Mouse (Mus musculus): ENCODE measurements around the gene Dhrs1. TPM values are rescaled to one million over a fixed set of nuclear protein-coding genes. Genes with fewer than 3 reads are reported as not detected.

The Dhrs1 gene
- 100 to 1,000 TPM in 2 of 4 experiments, 10 to 100 TPM in 2; 86.1 to 119 (median 97.8) TPM for total RNA-seq (2022)

DNA sequence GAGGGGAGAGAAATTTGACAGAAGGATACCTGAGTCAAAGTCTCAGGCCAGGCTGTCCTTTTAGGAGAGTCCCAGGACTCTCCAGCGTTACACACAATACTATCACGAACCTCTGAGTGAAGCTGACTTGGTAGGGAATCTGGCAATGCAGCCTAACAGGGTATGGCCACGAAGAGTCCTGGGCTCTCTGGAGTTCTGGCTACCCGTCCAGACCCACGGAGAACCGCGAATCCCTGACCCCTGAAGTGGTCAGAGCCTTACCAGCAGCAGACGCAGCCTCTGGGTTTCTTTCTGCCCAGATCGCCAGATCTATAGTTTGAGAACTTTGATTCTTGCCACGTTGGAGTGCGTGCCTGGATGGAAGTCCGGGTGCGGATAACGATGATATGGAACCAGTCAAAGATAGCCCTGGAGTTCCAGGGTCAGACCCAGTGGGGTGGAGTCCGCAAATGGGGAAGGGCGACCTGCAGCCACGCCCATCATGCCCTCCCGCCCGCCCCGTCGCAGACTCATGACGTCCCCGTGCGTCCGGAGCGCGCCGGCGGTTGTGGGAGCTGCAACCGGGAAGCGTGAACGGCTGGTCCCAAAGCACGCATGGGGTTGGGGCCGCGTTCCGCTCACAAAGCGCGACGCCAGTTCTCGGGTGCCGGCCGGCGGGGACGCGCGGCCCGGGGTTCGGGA lies at the start of gene Dhrs1, which contains the start of gene Nop9:
Gene Dhrs1, minus strand, starts transcription at position 511 of the 681 bp plus-strand sequence.
Gene Nop9, plus strand, starts transcription at position 514 of the 681 bp plus-strand sequence.
- DNase-seq (ENCODE audit: low spot score in 2 of 2), result peak; percentile 74 to 75

DNA sequence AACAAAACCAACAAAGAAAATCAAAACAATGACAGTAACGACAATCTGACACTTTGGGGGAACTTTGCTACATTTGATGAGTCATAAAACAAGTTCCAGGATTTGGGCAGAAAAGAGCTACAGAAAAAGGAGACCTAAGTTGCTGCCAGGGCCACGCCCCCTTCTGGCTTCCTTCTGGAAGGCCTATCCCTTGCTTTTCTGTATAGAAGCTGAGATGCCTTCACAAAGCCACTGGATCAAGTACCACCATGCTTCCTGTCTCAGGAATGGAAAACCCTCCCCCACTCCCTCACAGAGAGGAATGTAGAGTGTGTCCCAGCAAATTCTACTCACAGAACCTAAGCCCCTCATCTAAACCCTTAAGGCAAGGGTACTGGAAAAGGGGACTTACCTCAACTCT lies 48.5 kb upstream of the Dhrs1 start:
- no peak for DNase-seq (ENCODE audit: low spot score in 2 of 2)

DNA sequence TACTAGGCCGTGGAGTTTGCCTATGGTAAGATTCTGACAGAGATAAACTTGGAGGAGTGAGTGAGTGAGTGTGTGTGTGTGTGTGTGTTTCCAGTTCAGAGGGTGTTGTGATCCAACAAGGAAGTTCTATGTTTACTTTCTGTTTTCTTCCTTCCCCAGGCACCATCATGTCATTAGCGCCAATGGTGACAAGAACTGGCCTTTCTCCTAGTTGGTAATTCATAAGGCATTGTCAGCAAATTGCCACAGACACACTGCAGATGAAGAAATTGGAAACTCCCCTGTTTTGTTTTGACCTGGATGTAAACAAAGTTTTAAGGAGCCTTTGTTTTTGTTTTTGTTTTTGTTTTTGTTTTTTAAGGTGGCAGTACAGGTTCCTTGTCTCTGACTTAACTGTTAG lies 48.0 kb upstream of the Dhrs1 start:
- DNase-seq (ENCODE audit: low spot score in 2 of 2), result no peak

DNA sequence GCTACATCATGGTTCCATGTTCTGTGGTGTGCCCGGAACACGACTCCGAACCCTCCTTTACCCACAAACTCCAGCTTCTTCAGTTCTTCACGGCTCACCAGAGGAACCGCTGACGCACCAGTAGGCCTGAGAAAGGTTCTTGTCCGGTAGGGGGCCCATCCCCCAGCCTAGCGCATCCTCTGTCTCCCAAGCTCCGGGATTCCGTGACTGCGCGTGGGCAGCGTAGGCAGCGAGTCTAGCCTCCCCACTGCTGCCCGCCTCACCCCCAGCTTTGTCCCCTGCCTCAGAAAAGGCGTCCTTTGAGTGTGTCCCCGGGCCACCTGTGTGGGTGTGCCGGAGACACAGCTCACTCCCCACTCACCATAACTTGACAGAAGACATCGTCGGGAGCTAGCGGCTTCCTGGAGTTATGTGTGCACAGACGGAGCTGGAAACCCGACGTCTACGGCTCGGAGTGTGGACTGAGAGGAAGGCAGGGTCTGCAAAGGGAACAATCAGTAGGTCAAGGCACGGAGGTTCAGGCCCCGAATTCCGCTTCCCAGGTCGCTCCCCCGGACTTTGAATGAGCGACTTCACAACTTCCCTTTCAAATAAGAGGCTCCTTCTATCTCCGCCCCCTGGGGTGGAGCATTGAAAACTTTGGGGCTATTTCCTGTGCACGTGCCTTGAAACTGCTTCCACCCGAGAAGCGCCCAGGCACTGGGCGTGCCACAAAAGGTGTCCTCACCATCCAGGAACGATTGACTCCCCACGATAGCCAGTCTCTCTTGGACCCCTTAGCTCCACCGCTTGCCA lies 43.0 kb upstream of the Dhrs1 start, which contains the start of gene Ripk3:
Gene Ripk3, minus strand, starts transcription at position 610 of the 795 bp plus-strand sequence.
- DNase-seq (ENCODE audit: low spot score in 2 of 2), result no peak

DNA sequence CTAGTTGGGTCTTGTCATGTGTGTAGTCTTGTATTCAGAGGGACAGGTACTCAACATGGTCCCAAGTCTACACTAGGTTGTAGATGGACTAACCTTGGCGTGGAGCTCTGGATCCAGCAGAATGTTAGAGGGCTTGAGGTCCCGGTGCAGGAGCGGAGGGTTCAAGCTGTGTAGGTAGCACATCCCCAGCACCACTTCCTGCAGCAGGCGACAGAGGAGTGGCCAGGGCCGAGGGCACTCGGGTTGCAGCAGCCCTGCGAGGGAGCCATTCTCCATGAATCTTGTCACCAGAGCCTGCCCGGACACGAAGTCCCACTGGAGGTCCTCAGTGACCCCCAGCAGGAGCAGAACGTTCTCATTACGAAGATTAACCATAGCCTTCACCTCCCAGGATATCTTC lies 42.2 kb upstream of the Dhrs1 start:
- DNase-seq (ENCODE audit: low spot score in 2 of 2), result no peak

DNA sequence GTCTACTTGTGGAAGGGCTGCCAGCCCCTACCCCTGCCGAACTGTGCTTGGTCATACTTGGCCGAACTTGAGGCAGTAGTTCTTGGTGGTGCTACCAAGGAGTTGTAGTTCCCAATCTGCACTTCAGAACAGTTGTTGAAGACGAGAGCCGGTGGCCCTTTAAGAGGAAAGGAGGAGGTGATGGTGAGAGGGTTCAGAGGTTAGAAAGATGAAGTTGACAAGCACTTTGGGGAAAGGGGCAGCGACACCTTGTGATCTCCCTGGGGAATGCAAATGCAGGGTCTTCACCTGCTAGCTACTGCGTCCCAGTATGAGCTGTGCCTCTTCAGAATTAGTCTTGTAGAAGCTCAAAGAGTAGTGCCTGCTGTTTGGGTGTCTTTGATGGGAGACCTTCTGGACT lies 39.7 kb upstream of the Dhrs1 start:
- DNase-seq (ENCODE audit: low spot score in 2 of 2), result no peak

GRCm38 (mm10) chr14:55783958-55784235 lies 38.4 kb upstream of the Dhrs1 start, which contains the start of gene Adcy4:
Gene Adcy4 (minus strand): TSS chr14:55784095.
- no peak for DNase-seq (ENCODE audit: low spot score in 2 of 2)

DNA sequence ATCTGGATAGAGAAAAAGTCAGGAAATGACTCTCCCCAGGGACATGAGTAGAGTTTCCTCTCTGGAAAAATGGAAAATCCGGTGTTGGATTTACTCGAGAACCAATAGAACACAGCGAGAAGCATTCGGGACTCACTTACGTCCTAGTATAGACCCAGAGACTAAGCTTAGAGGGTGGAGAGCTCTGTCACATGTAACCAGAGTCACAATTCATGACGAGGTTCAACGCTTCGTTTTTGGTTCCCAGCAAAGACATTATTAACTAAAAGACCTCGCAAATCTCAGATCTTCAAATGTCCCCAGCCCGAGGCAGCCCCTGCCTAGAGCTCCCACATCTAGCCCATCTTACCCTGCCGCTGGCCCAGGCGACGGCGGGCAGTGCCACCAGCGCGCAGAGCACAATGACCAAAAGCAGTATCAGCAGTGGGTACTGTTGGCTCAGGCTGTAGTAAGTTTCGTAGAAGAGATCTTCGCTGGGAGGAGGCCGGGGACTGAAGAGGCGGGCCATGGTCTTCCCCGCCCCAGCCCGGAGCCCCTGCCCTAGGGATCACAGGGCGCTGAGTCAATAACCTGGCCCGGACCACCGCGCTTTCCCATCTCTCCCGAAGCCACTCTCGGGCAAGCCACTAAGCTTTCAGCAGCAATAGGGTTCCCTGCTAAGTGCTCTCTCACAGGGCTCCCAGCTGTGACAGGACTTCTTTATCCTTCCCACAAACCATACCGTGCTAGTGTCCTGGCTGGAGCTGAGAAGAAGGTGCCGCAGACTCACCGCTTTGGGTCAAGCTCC lies 37.9 kb upstream of the Dhrs1 start:
- DNase-seq (ENCODE audit: low spot score in 2 of 2), result no peak

DNA sequence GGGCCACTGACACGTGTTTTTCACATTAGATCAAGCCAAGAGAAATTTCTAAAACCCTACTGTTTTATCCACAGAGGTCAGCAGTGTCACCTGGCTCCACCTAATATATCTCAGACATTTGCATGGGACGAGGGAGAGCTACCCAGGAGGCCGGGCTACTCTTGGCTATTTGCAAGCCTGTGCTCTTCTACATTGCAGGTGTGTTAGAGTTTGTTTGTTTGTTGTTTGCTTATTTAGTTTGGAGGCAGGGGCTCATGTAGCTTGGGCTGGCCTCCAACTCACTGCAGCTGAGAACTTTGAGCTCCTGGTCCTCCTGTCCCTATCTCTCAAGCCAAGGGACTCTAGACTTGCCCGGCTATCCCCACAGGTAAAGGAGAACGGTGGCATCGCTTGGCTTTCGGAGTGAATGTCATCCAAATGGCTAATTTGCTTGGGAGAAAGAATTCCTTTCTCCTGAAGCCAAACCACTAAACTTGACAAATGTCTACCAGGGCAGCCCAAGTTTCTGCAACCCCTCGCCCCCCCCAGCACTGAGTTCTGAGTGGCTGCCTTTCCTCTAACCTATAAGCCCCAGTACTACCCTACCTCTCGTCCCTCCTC lies 37.0 kb upstream of the Dhrs1 start:
- DNase-seq (ENCODE audit: low spot score in 2 of 2), result no peak

- DNase-seq (ENCODE audit: low spot score in 2 of 2), result no peak
These were observed 35.8 kb upstream of the Dhrs1 start for GRCm38 (mm10) chr14:55781310-55781709.

DNA sequence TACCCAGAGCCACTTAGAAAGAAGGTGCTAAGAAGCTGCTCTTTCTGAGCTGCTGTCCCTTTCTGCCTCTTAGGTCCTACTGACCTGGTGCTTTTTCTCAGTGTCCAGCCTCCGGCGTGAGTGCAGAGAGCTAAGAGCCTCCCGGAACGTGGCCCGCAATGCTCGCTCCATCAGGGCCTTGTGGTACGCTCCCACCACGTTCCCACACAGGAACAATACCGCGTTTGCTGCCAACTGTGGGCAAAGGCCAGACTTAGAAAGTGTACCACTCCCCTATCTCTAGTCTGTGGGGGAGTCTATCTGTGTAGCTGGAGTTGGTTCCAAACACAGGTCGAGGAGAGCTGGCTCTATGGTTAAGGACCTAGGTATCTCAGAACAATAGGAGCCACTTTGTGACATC lies 35.2 kb upstream of the Dhrs1 start:
- DNase-seq (ENCODE audit: low spot score in 2 of 2), result no peak

DNA sequence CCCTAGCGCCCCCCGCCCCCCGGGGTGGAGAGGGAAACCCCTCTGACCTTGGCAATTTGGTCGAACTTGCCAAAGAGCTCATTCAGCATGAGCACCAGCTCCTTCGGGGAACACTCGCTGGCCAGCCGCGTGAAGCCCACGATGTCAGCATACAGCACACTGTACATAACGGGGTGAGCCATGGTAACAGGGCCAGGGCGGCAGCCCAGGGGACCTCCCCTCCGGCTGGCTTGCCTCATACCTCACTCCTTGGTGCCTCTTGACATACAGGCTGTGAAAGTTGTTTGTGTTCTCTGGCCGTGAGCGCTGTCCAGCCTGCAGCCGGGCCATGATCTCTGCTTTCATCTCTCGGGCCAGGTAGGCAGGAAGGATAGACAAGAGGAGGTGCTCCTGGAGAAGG lies 34.2 kb upstream of the Dhrs1 start:
- peak in 1 of 2 experiments; percentile 4 for DNase-seq (ENCODE audit: low spot score in 2 of 2)

DNA sequence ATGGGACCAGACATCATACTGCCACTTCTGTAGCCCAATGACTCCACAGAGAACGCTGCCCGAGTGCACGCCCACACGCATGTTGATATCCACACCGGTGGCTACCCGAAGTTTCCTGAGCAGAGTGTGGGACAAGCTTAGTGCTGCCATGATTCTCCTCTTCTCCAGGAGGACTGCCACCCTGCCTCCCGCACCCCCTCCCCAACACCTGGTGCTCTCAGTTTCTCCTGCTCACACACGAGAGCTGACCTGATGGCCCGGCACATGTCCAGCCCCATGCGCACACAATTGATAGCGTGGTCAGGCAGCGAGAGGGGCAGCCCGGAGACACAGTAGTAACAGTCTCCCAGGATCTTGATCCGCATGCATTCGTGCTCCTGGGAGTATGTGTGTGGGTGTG lies 33.2 kb upstream of the Dhrs1 start:
- peak in 1 of 2 experiments; percentile 4 for DNase-seq (ENCODE audit: low spot score in 2 of 2)

- no peak for DNase-seq (ENCODE audit: low spot score in 2 of 2)
These were observed 32.3 kb upstream of the Dhrs1 start for GRCm38 (mm10) chr14:55777806-55778205.

DNA sequence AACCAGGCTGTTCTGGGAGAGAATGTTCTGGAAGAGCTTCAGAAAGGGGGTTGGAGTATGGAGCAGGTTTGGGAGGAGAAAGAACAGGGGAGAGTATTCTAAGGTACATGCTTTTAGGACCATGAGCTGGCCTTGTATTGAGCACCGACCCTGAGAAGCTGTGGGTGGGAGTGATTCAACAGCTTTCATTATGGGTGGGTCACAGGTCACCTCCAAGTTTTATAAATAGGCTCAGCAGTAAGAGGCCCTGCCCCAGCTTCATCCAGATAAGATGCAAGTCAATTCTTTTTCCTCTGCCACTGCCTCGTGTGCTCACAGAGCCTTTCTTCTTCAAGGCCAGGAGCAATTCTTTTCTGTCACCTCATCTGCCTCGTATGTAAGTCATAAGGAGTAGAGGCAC lies 31.7 kb upstream of the Dhrs1 start:
- no peak for DNase-seq (ENCODE audit: low spot score in 2 of 2)

DNA sequence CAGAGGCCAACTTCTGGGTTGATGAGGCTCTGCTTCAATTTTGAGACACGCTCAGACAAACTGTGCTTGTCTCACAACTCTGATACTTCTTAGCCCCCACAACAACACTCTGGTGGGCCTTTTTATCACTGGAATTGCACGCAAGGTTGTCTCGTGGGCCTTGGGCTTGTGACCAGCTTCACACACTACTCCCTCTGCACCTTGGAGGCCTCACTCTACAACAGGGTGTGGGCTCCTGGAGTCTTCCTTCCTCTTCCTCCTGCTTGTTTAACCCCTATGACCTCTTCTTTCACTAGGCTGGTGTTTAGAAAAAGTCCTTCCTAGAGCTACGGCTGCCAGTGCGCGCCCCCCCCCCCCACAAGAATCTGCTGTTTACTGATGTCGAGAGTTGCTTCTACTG lies 31.2 kb upstream of the Dhrs1 start:
- DNase-seq (ENCODE audit: low spot score in 2 of 2), result no peak

GRCm38 (mm10) chr14:55769087-55769703 lies 23.7 kb upstream of the Dhrs1 start:
- no peak for DNase-seq (ENCODE audit: low spot score in 2 of 2)

DNA sequence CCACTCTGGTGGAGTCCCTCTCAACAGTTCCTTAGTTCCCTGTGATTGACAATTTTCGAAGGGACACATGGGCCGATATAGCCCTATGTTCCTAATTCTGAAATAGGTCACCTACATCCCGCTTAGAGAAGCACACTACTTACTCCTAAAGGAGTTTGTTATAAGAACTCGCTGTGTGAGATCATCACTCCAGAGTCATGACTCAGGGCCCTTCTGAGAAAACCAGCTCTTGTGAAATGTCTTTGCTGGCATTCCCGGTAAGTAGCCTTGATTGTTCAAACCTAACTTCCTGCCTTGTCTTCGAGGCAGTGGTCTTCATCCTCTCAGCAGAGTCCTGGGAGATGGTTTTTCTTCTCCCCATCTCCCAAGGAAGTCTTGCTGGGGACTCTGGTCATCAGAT lies 23.1 kb upstream of the Dhrs1 start:
- DNase-seq (ENCODE audit: low spot score in 2 of 2), result no peak

DNA sequence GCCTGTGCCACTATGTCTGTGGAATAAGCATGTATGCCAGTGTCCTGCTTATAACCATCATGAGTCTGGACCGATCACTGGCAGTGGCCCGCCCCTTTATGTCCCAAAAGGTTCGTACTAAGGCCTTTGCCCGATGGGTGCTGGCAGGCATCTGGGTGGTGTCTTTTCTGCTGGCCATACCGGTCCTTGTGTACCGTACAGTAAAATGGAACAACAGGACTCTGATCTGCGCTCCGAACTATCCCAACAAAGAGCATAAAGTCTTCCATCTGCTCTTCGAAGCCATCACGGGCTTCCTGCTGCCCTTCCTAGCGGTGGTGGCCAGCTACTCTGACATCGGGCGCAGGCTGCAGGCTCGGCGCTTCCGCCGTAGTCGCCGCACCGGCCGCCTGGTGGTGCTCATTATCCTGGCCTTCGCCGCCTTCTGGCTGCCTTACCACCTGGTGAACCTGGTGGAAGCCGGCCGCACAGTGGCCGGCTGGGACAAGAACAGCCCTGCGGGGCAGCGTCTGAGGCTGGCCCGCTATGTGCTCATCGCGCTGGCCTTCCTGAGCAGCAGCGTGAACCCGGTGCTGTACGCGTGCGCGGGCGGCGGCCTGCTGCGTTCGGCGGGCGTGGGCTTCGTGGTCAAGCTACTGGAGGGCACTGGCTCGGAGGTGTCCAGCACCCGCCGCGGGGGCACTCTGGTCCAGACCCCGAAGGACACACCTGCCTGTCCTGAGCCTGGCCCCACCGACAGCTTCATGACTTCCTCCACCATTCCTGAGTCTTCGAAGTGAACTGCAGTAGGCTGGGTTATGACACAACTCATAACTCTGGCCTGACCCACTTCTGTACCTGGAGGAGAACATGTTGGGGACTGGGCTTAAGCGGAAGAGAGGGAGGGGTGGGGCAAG lies 22.3 kb upstream of the Dhrs1 start:
- no peak for DNase-seq (ENCODE audit: low spot score in 2 of 2)

GRCm38 (mm10) chr14:55765696-55766095 lies 20.2 kb upstream of the Dhrs1 start, which contains the start of gene Ltb4r1:
Gene Ltb4r1 (plus strand): TSS chr14:55765962.
- no peak for DNase-seq (ENCODE audit: low spot score in 2 of 2)

All from left cerebral cortex, adult 8-10 months (tissue).